Mouse (Mus musculus) erythroblast, adult 5-6 weeks (primary cell): ENCODE measurements at regions not wholly inside any gene's neighbourhood (a gene's known extent, or its start where the extent isn't known, plus 50 kb on each side); places are given as distances from the start of the nearest gene placed in this dataset.

Experiments
- ATAC-seq: replicated peaks from 2 replicates; pipeline ENCODE4 v1.8.0; 2016; ENCODE audit warnings: moderate number of reproducible peaks, mild to moderate bottlenecking, moderate TSS enrichment, inconsistent platforms; ENCODE audit not compliant: poor library complexity, low FRiP score, severe bottlenecking

DNA sequence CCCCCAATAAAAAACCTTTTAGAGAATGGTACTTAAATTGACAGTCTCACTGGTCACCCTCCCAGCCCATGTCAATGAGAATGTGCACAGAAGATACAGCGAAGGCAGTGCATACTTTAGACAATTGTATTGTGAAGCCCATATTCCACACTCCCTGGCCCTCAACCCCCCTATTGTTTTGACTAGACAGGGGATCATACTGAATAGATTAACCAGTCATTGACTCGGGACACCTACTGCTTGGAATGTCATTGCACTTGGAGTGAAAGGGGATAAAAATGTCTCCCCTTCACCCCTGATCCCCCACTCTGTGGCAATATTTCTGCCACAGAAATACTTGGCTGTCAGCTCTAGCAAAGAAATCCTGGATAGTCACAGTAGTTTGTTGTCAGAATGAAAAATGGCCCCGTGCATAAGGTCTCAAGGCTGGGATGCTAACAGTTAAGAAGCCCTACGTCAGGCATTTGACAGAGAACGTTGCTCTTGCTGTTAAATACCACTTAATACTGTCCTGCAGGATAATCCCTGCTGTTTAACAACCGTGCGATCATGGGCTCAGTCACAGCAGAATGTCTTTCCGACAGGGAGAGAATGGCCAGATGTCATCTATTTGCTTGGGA lies 644.5 kb upstream of the Sox9 start:
- ATAC-seq = no peak

GRCm38 (mm10) chr11:112140058-112140457 lies 642.0 kb upstream of the Sox9 start:
- no peak for ATAC-seq

DNA sequence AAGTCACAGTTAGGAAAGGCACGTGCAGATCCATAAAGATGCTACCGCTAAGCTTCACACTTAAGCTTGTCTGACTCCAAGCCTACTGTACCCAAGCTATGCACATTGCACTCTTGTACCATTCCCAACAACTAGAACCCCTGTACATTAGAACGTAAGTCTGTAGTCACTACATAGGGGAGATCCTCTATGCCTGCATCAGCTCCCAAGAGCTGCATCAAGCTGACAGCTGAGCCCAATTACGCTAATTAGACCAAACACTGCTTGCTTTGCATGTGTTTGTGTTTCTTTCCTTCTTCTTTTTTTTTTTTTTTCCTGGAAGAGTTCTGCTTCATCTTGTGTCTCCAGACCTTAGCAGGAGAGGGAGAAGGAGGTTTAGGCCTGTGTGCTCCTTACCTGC lies 641.5 kb upstream of the Sox9 start:
- no peak for ATAC-seq

DNA sequence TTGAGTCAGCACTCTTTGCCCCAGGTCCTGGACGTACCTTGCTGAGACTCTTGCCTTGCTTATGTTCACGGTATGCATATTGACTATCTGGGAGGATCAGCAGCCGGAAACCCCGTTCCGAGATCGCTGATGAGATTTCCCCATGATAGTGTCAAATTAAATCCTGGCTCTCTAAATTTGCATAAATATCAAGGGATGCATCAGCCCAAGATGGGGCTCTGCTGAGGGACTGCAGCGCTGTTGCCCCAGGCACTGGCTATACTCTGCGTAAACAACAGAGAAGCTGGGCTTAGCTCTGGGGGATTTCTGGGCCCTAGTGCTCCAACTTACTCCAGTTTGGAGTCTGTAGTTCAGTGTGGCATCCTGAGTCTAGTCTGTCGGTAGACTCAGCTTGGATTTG lies 641.1 kb upstream of the Sox9 start:
- ATAC-seq = no peak

GRCm38 (mm10) chr11:112152051-112152450 lies 630.0 kb upstream of the Sox9 start:
- no peak for ATAC-seq

- ATAC-seq = no peak
Measured at GRCm38 (mm10) chr11:112153198-112153597, 628.8 kb upstream of the Sox9 start.

GRCm38 (mm10) chr11:112154712-112155319 lies 627.2 kb upstream of the Sox9 start:
- ATAC-seq = no peak

DNA sequence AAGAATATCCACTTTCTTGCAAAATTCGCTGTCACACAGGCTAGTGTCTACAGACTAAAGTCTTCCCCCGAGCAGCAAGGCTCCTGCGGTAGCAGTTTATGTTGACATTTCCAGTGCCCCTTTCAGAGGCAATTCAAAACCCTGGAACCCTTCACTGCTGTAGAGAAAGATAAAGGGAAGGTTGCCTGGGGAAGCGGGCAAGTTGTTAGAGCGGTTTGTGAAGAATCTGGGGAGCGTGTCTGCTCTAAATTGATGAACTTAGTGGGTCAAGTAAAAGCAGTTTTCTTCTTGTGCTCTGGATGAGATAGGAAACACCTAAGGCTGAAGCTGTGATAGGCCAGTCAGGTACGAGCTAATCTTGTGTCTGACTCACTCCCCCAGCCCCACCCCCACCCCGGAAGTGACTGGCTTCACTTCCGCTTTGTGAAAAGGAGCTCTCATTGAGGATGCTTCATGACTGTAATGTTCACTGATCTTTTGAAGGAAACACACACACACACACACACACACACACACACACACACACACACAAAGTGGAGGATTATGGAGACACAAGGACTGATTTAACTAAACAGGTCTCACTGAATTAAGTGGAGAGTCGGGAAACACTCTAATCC lies 626.6 kb upstream of the Sox9 start:
- no peak for ATAC-seq

- ATAC-seq = no peak
Measured at GRCm38 (mm10) chr11:112163681-112164265, 618.3 kb upstream of the Sox9 start.

DNA sequence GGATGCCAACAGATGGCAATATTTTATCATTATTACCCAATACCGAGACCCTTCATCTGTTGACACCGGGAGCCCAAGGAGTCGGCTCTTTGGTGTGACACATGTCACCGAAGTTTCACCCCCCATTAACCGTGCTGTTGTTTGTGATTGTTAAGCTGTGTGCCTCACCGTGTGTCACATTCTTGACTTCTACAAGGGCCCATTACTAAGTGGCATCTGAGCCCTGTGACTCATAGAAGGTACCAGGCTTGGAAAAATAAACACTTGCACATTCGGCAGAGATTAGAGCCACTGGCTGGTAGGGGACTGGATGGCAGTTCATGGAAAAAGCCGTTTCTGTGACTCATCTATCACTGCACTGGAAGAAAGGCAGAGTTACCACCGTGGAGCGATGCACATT lies 608.4 kb upstream of the Sox9 start:
- no peak for ATAC-seq

DNA sequence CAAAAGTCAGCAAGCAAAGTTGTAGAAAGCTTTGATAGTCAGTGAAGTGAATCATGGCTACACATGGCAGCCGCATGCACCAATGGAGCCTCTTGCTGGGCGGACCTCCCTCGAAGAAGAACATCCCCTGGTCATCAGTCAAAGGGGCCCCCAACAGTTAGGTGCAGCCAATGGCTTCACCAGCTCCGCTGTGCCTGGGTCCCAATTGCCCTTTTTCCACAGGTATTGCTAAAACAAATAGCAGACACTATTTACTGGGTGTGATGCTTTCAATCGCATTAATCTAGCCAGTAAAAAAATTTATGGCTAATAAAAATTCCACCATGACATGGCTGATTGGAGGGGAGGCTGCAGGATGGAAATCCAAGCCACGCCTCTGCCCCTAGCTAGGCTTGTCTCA lies 606.7 kb upstream of the Sox9 start:
- no peak for ATAC-seq

DNA sequence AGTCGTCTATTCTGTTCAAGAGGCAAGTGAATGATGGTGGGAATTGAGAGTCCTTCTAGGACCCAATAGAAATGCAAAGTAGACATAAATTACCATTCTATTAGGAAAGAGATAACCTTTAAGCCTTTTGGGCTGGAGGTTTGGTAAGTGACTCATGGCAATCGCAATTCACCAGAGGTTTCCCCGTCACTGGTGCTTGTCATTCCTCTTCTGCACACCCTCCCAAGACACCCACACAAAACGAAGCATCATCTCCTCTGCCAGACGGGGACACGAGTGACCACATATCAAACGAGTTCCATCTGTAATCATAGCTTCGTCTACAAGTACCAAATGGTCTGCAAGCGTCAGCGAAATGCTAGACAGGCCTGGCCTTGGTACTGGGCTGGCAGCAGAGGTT lies 601.4 kb upstream of the Sox9 start:
- ATAC-seq = no peak

GRCm38 (mm10) chr11:112197620-112198268 lies 584.3 kb upstream of the Sox9 start:
- ATAC-seq = no peak

GRCm38 (mm10) chr11:112204561-112204960 lies 577.5 kb upstream of the Sox9 start:
- ATAC-seq = no peak

GRCm38 (mm10) chr11:112209414-112209813 lies 572.6 kb upstream of the Sox9 start:
- no peak for ATAC-seq

- no peak for ATAC-seq
Measured at GRCm38 (mm10) chr11:112219046-112219720, 562.8 kb upstream of the Sox9 start.

DNA sequence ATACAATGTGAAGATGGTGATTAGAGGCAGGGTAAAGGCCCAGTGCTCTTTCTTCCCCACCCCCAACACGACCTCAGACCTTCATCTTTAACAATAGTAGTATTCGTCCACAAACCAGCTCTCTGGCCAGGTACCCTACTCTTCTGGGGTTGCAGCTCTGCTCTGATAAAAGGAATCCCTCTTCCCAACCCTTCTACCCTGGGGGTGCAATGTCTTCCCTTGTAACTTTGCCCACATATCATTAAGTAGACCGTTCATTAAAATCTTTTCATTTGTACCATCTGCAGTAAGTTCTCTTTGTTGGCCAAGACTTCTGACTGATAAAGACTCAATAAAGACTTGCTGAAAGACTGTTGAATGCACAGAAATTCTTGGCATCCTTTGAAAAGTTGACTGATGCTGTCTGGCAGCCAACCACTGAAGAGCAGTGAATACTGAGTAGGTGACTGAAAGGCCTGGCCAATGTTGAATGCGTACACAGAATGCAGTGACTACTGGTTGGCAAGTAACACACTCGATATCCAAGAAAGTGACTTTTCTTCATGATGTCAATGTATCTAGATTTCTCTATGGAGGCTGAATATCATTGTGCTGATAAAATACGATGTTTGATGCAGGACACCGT lies 547.4 kb upstream of the Sox9 start:
- ATAC-seq = no peak

GRCm38 (mm10) chr11:112238960-112239884 lies 542.8 kb upstream of the Sox9 start:
- no peak for ATAC-seq

GRCm38 (mm10) chr11:112252548-112252947 lies 529.5 kb upstream of the Sox9 start:
- ATAC-seq = no peak
